Mouse (Mus musculus): ENCODE measurements around the gene Mybbp1a. TPM values are rescaled to one million over a fixed set of nuclear protein-coding genes. Genes with fewer than 3 reads are reported as not detected.
A peak's percentile ranks its signal among the peaks of the same experiment; 100 is the strongest.

The Mybbp1a gene
- polyA plus RNA-seq, 1 experiment from 2014 or later, result 61.9 TPM

GRCm38 (mm10) chr11:72447475-72447874 is 6.3 kb downstream of the Mybbp1a start:
- Histone ChIP-seq H3K27ac (replicated peaks in 1 of 2; ENCODE audit: control insufficient read depth in 1 of 2, insufficient read depth in 1 of 2, low read depth in 2 of 2, low read length in 2 of 2) (no peak overlapping the region), H3K4me1 (ENCODE audit: control insufficient read depth in 2 of 2, insufficient read depth in 2 of 2, low read length in 2 of 2) (no peaks in the 10 kb centered on the region), H3K9ac (ENCODE audit: low read length) (no peak overlapping the region), H3K36me3 (ENCODE audit: control insufficient read depth, insufficient read depth, low read length) (peaks cover 100% of the 10 kb centered on the region), H3K9me3 (ENCODE audit: control insufficient read depth, low read length) (no peaks in the 10 kb centered on the region), H3K4me3 (ENCODE audit: control insufficient read depth in 1 of 2, insufficient read depth in 1 of 2, low read depth in 1 of 2, low read length in 2 of 2) (no peak overlapping the region), H3K4me2 (ENCODE audit: low read length) (no peak overlapping the region), H3K27me3 (ENCODE audit: control insufficient read depth, insufficient read depth, low read length) (no peaks in the 10 kb centered on the region)
- 62% methylated on average over 8 of the region's 8 CpGs for WGBS
- no peak for ATAC-seq (ENCODE audit: insufficient number of reproducible peaks, insufficient read depth, low FRiP score, low read depth)

DNA sequence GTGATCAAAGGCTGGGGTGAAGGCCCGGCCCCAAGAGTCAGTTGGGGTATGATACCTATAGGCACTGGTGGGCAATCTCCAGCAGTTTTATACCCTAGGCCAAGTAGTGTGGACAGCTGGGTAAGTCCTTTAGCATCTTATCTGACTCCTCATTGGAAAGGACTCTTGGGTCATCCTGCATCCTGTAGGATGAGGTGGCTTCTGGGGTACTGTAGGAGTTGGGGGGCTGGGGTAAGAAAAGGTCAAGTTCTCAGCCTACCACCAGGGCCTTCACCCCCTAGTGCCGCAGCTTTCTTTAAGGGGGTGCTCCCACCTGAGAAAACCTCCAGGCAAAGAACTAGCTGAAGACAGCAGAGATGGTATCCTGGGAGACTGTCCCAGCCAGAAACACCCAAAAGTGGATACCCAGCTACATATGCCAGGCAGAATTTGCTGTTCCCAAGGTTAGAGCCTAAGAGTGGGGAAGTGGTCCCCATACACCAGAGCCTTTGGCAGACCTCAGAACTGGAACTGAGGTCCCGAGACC is 11.0 kb downstream of the Mybbp1a start:
- H3K27ac ChIP-seq (replicated peaks in 1 of 2; ENCODE audit: control insufficient read depth in 1 of 2, insufficient read depth in 1 of 2, low read depth in 2 of 2, low read length in 2 of 2), result no peak overlapping the region
- peaks cover 0 to under 1% of the 10 kb centered on the region in 2 experiments; a peak in 2 of 4 replicates for H3K4me1 ChIP-seq (ENCODE audit: control insufficient read depth in 2 of 2, insufficient read depth in 2 of 2, low read length in 2 of 2)
- ATAC-seq (ENCODE audit: insufficient number of reproducible peaks, insufficient read depth, low FRiP score, low read depth), result no peak
- H3K9ac ChIP-seq (ENCODE audit: low read length), result no peak overlapping the region
- H3K36me3 ChIP-seq (ENCODE audit: control insufficient read depth, insufficient read depth, low read length), result peaks cover 59% of the 10 kb centered on the region
- no peaks in the 10 kb centered on the region for H3K9me3 ChIP-seq (ENCODE audit: control insufficient read depth, low read length)
- no peak overlapping the region for H3K4me3 ChIP-seq (ENCODE audit: control insufficient read depth in 1 of 2, insufficient read depth in 1 of 2, low read depth in 1 of 2, low read length in 2 of 2)
- WGBS, result 91% methylated on average over 3 of the region's 3 CpGs
- no peak overlapping the region for H3K4me2 ChIP-seq (ENCODE audit: low read length)
- H3K27me3 ChIP-seq (ENCODE audit: control insufficient read depth, insufficient read depth, low read length), result no peaks in the 10 kb centered on the region

DNA sequence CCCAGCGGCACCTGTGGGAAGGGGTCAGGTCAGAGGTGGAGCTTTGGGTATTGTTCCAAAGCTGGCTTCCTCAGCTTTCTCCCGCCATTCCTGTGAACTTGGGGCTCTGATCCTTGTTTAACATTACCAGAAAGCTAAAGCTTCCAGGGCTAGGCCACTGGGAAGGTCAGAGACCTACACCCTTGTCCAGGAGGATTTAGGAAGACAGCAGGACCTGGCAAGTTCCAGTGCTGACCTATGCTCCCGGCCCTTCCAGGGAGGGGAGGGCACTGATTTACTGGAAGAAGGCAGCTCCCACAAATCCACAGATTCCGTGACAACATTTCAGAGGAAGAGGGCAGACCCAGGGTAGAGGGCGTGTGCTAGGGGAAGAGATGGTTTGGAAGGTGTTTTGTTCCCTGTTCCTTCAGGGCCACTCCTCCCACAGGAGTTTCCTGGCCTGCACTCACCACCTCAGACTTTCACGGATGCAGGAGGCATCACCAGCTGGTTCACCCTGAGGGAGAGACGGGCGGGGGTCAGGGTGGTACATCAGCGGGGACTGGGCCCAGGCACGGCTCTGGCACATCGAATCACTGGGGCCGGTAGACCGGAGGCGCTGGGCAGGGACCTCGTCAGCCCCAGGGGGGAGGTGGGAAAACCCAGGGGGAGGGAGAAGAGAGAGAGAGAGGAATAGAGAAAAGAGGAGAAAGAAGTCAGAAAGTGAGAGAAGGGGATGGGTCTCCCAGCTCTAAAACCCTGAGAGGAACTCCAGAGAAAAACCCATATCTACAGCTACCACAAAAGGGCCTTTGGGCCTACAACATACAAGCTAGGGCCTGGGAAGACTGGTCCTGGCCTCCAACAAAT is 12.2 kb downstream of the Mybbp1a start:
- WGBS, result 55% methylated on average over 15 of the region's 15 CpGs
- Histone ChIP-seq H3K4me3 (ENCODE audit: control insufficient read depth in 1 of 2, insufficient read depth in 1 of 2, low read depth in 1 of 2, low read length in 2 of 2) (no peak overlapping the region), H3K36me3 (ENCODE audit: control insufficient read depth, insufficient read depth, low read length) (peaks cover 48% of the 10 kb centered on the region), H3K4me1 (ENCODE audit: control insufficient read depth in 2 of 2, insufficient read depth in 2 of 2, low read length in 2 of 2) (peaks cover 2 to 11% of the 10 kb centered on the region in 2 experiments), H3K27ac (replicated peaks in 1 of 2; ENCODE audit: control insufficient read depth in 1 of 2, insufficient read depth in 1 of 2, low read depth in 2 of 2, low read length in 2 of 2) (no peak overlapping the region), H3K9ac (ENCODE audit: low read length) (no peak overlapping the region), H3K9me3 (ENCODE audit: control insufficient read depth, low read length) (no peaks in the 10 kb centered on the region), H3K4me2 (ENCODE audit: low read length) (no peak overlapping the region), H3K27me3 (ENCODE audit: control insufficient read depth, insufficient read depth, low read length) (no peaks in the 10 kb centered on the region)
- no peak for ATAC-seq (ENCODE audit: insufficient number of reproducible peaks, insufficient read depth, low FRiP score, low read depth)

GRCm38 (mm10) chr11:72455694-72456093 is 14.5 kb downstream of the Mybbp1a start:
- Histone ChIP-seq H3K4me3 (ENCODE audit: control insufficient read depth in 1 of 2, insufficient read depth in 1 of 2, low read depth in 1 of 2, low read length in 2 of 2) (no peak overlapping the region), H3K4me1 (ENCODE audit: control insufficient read depth in 2 of 2, insufficient read depth in 2 of 2, low read length in 2 of 2) (peaks cover 10 to 27% of the 10 kb centered on the region in 2 experiments), H3K27ac (replicated peaks in 1 of 2; ENCODE audit: control insufficient read depth in 1 of 2, insufficient read depth in 1 of 2, low read depth in 2 of 2, low read length in 2 of 2) (no peak overlapping the region), H3K4me2 (ENCODE audit: low read length) (no peak overlapping the region), H3K9ac (ENCODE audit: low read length) (no peak overlapping the region), H3K9me3 (ENCODE audit: control insufficient read depth, low read length) (no peaks in the 10 kb centered on the region), H3K27me3 (ENCODE audit: control insufficient read depth, insufficient read depth, low read length) (no peaks in the 10 kb centered on the region), H3K36me3 (ENCODE audit: control insufficient read depth, insufficient read depth, low read length) (peaks cover 25% of the 10 kb centered on the region)
- WGBS, result 79% methylated on average over 5 of the region's 5 CpGs
- no peak for ATAC-seq (ENCODE audit: insufficient number of reproducible peaks, insufficient read depth, low FRiP score, low read depth)

GRCm38 (mm10) chr11:72457995-72458496 is 16.9 kb downstream of the Mybbp1a start:
- Histone ChIP-seq H3K27ac (replicated peaks in 1 of 2; ENCODE audit: control insufficient read depth in 1 of 2, insufficient read depth in 1 of 2, low read depth in 2 of 2, low read length in 2 of 2) (peak overlapping the region; percentile 43 to 76), H3K27me3 (ENCODE audit: control insufficient read depth, insufficient read depth, low read length) (no peaks in the 10 kb centered on the region), H3K4me2 (ENCODE audit: low read length) (peak overlapping the region; percentile 18; the same call in 1 of the 2 replicates), H3K4me1 (ENCODE audit: control insufficient read depth in 2 of 2, insufficient read depth in 2 of 2, low read length in 2 of 2) (peaks cover 10 to 36% of the 10 kb centered on the region in 2 experiments), H3K9ac (ENCODE audit: low read length) (peak overlapping the region; percentile 34), H3K9me3 (ENCODE audit: control insufficient read depth, low read length) (no peaks in the 10 kb centered on the region), H3K36me3 (ENCODE audit: control insufficient read depth, insufficient read depth, low read length) (peaks cover 1% of the 10 kb centered on the region; the same call in 1 of the 2 replicates), H3K4me3 (ENCODE audit: control insufficient read depth in 1 of 2, insufficient read depth in 1 of 2, low read depth in 1 of 2, low read length in 2 of 2) (no peak overlapping the region)
- 49% methylated on average over 12 of the region's 12 CpGs for WGBS
- peak; percentile 85 for ATAC-seq (ENCODE audit: insufficient number of reproducible peaks, insufficient read depth, low FRiP score, low read depth)

DNA sequence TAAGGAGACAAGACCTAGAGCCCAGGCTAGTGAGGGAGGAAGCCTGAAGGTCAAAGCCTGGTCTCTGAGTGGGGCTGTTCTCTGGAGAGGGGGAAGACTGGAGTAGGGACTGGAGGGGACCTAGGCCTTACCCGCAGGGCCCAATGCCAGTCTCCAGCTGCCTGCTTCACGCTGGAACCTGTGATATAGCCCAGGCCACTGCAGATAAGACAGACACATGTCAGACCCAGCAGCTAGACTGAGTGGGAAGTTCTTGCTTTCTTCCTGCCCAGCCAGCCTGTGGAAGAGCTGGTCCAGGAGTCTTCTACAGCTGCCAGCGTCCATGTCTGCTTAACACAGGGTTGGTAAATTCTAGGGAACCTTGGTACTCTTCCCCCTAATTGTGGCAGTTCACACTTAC is 17.3 kb downstream of the Mybbp1a start:
- peak overlapping the region; percentile 43 to 76 for H3K27ac ChIP-seq (replicated peaks in 1 of 2; ENCODE audit: control insufficient read depth in 1 of 2, insufficient read depth in 1 of 2, low read depth in 2 of 2, low read length in 2 of 2)
- no peaks in the 10 kb centered on the region for H3K36me3 ChIP-seq (ENCODE audit: control insufficient read depth, insufficient read depth, low read length)
- WGBS, result 13% methylated on average over 3 of the region's 3 CpGs
- H3K4me1 ChIP-seq (ENCODE audit: control insufficient read depth in 2 of 2, insufficient read depth in 2 of 2, low read length in 2 of 2), result peaks cover 10 to 36% of the 10 kb centered on the region in 2 experiments
- H3K27me3 ChIP-seq (ENCODE audit: control insufficient read depth, insufficient read depth, low read length), result no peaks in the 10 kb centered on the region
- peak; percentile 44; the same call in 1 of the 2 replicates for ATAC-seq (ENCODE audit: insufficient number of reproducible peaks, insufficient read depth, low FRiP score, low read depth)
- H3K4me3 ChIP-seq (ENCODE audit: control insufficient read depth in 1 of 2, insufficient read depth in 1 of 2, low read depth in 1 of 2, low read length in 2 of 2), result no peak overlapping the region
- H3K4me2 ChIP-seq (ENCODE audit: low read length), result peak overlapping the region; percentile 18; the same call in 1 of the 2 replicates
- peak overlapping the region; percentile 34 for H3K9ac ChIP-seq (ENCODE audit: low read length)
- H3K9me3 ChIP-seq (ENCODE audit: control insufficient read depth, low read length), result no peaks in the 10 kb centered on the region

DNA sequence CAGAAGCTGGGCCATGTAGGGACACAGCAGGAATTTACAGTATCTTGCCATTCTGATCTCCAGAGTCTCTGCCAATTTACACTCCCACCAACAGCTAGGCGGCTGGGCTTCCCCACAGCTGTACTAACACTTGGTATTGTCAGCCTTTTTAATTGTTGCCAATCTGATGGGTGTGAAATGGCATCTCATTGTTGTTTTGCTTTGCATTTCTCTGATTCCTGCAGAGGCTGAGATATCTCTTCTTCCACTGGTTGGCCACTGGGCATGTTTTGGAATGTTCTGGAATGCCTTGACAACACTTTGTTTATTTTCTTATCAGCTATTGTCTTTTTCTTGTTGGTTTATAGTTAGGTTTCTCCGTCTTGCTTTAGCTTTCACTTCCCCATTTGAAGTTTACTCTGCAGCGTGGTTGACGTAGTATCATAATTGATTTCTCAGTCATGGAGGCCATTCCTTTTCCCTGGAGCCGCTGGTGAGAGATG is 20.4 kb downstream of the Mybbp1a start:
- Histone ChIP-seq H3K4me2 (ENCODE audit: low read length) (no peak overlapping the region), H3K9me3 (ENCODE audit: control insufficient read depth, low read length) (no peaks in the 10 kb centered on the region), H3K4me1 (ENCODE audit: control insufficient read depth in 2 of 2, insufficient read depth in 2 of 2, low read length in 2 of 2) (peaks cover 16 to 43% of the 10 kb centered on the region in 2 experiments), H3K27ac (replicated peaks in 1 of 2; ENCODE audit: control insufficient read depth in 1 of 2, insufficient read depth in 1 of 2, low read depth in 2 of 2, low read length in 2 of 2) (peak overlapping the region in 1 of 2 experiments; percentile 53; a peak in 2 of 4 replicates), H3K36me3 (ENCODE audit: control insufficient read depth, insufficient read depth, low read length) (no peaks in the 10 kb centered on the region), H3K27me3 (ENCODE audit: control insufficient read depth, insufficient read depth, low read length) (no peaks in the 10 kb centered on the region), H3K9ac (ENCODE audit: low read length) (no peak overlapping the region), H3K4me3 (ENCODE audit: control insufficient read depth in 1 of 2, insufficient read depth in 1 of 2, low read depth in 1 of 2, low read length in 2 of 2) (no peak overlapping the region)
- 35% methylated on average over 5 of the region's 5 CpGs for WGBS
- ATAC-seq (ENCODE audit: insufficient number of reproducible peaks, insufficient read depth, low FRiP score, low read depth), result no peak
